Mouse (Mus musculus) embryo, embryonic 11.5 days (tissue): Measurements from ENCODE around the gene Ltbr.
"Not testable (repeated sequence)": the region's sequence is repeated elsewhere in the genome, so short reads cannot be mapped to it uniquely, and the experiment has no call there.

Source experiments
- DNase-seq: peaks from one replicate; pipeline ENCODE4 v3.0.0-alpha.2; 2012; ENCODE audit warnings: low read depth, low spot score

Ltbr gene

DNA sequence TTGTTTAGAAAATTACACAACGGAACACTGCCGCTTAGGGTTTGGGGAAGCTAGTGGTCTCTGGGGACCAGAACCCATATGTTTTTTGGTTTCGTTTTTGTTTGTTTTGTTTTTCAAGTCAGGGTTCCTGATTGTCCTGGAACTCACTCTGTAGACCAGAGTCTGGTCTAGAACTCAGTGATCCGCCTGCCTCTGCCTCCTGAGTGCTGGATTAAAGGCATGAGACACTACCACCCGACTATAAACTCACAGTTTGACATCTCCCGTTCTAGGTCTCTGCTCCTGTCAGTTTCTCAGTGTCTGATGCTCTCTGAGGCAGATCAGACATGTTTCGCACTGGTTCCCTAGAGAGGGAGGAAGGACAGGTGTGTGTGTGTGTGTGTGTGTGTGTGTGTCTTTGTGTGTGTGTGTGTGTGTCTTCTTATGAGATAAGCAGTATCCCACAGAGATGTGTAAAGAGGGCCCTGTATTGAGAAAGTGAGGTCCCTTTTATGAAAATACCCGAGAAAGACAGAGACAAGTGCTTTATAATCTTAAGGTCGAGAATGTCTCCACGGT, 41.4 kb downstream of the Ltbr start:
- no peak for DNase-seq

DNA sequence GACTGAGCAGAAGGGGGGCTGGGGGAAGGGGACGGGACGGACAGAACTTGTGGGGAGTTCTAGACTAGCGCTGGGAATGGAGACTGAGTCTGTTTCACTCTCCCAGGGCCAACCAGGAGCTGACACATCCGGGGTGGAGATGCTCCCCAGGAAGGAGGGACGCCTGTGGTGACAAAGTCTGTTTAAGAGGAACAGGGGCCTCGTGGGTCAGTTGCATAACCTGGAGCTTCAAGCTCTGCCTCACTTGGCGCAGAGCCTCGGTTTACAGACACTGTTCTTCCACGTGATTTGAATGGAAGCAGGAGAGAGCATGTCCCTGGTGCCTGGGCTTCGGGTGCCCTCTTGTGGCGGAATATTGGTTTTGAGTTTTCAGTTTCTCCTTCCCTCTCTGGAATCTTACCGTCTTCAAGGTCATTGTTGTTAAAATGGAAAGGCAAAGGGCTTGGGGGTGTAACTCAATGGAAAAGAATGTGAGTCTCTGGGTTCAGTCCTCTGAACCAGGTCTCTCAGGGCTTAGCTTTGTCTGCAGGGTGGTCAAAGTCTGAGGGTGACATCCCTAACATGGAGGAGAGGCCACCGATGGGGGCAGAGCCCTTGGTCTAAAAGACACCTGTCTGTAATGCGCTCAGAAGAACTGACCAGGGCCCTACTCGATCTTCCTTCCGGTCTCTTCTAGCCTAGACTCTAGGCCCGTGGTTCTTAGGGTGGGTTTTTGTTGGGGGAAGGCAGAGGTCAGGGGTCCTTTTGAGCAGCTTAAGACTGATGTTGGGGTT, 42.0 kb downstream of the Ltbr start:
- DNase-seq: peak; percentile 83

DNA sequence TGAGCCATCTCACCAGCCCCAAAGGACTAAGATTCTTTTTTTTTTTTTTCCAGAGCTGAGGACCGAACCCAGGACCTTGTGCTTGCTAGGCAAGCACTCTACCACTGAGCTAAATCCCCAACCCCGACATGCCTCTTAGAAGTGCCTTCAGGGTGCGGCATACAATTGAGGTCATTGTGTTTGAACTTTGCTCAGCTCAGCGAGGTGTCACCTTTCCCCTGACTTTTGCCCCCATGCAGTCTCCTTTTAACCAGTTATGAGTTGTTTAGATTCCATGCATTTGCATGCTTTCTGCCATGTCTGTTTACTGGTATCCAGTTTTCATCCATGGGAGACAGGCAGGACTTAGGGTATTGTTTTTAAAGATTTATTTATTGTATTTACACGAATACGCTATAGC, 44.9 kb downstream of the Ltbr start:
- DNase-seq: no peak

DNA sequence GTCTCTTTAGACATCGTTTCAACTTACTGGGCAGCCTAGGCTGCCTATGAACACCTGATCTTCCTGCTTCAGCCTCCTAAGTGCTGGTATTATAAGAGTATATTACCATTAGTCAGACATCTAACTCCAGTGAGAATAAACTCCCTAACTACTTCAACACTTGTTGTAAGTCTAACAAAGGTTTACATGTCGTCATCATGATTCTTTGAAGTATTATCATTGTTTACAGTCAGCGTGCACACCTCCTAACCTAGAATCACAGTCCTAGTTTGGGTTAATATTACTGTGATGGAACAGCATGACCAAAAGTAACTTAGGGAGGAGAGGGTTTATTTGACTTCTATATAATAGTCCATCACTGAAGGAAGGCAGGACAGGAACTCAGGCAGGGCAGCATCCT, 46.2 kb downstream of the Ltbr start:
- no peak for DNase-seq

DNA sequence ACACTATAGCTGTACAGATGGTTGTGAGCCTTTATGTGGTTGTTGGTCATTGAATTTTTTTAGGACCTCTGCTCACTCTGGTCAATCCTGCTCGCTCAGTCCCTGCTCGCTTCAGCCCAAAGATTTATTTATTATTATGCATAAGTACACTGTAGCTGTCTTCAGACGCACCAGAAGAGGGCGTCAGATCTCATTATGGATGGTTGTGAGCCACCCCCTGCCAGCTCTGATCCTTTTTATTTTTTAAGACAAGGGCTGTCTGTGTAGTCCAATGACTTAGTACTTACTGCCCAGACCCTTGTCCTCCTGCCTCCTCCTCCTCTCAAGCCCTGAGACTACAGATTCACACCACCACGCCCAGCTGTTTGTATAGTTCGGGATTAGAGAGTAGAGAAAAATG, 47.1 kb downstream of the Ltbr start:
- not testable (repeated sequence) for DNase-seq

DNA sequence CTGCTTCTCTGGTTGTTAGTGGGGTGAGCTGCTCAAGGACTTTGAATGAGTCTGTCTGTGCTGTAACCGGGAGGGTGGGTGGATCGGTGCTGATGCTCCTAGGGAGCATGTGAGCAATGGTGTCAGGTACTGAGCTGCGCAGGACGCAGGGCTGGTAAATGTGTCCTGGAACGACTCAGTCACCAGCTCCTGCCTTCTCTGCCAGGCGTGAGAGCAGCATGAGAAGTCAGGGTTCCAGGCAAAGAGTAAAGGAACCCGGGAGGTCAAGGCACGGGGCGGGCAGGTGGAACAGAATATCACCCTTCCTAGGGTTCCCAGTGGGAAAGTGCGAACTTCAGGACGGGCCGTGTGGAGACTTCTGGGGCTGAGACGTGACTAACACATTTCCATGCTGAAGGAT, 47.6 kb downstream of the Ltbr start:
- DNase-seq: no peak

DNA sequence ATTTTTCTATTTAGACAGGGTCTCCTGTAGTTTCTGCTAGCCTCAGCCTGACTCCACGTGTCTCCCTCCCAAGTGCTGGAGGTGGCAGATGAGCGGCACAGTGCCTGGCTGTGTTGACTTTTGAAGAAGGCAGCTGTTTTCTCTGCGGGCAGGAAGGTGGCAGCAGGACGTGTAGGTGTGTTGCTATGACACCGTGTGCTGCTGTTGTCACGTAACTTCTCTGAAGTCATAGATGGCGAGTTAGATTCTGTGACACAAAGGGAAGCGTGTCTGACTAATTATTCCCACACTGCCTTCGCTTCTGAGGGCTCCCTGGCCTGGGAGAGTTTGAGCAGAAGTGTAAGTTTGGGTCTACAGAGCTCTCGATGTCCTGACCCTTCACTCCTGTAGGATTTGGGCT, 48.4 kb downstream of the Ltbr start:
- no peak for DNase-seq

DNA sequence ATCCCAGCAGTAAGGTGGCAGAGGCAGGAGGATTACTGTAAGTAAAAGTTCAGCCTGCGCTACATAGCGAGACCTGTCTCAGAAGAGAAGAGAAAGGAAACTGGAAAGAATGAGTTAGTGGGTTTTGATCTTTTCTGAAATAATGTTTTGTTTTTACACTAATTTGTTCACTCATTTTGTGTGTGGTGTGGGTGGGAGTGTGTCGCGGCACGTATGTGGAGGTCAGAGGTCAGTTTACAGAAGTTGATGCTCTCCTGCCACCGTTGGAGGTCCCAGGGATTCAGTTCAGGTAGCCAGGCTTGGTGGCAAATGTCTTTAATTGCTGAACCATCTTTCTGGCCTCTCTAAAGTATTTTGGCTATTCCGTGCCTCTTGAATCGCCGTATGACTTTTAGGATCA, 49.5 kb downstream of the Ltbr start:
- no peak for DNase-seq

DNA sequence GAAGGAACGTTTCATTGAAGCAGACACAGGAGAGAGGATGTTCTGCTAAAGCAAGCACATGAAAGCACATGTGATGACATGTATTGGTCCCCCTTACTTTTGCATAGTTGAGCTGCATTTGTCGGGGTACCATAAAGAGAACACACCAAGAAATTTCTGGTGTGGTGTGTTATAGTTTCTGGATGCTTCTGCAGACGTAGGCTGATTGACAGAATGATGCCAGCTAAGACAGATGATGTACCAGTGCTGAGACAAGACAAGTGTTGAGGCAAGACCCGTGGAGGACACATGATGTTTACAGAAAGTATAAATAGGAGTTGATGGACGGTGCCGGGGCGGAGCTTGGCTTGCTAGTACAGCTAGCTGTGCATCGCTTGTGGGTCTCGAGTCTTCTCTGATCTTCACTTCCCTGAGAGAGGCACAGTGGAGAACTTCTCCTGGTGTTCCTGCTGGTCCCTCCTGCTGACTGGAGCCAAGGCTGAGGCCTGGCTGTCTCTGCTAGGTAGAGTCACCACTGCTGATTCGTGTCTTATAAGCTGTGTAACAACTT, 53.6 kb downstream of the Ltbr start:
- DNase-seq: no peak
